Mouse (Mus musculus) forebrain, postnatal 0 days (tissue): ENCODE data around the gene Use1. TPM values are rescaled to one million over a fixed set of nuclear protein-coding genes. Genes with fewer than 3 reads are reported as not detected.
A peak's percentile ranks its signal among the peaks of the same experiment; 100 is the strongest.

Experiments
- ATAC-seq: fragments of 200-750 bp; cut with Nextera tagmentation; 2 replicates; pipeline ENCODE4 v1.8.0; 2017; ENCODE audit warnings: mild to moderate bottlenecking, moderate library complexity
- DNase-seq: peaks from one replicate; pipeline ENCODE4 v3.0.0-alpha.2; 2015
- H3K27ac ChIP-seq: fragments of 300-500 bp; sonication (generic); 2 replicates; pipeline ENCODE4 v1.5.1; 2014; ENCODE audit warnings: low read depth, mild to moderate bottlenecking, antibody characterized with exemption, low read length, moderate library complexity, mixed read lengths
- H3K27me3 ChIP-seq: fragments of 300-500 bp; sonication (generic); 2 replicates; pipeline ENCODE4 v1.6.1; 2014; ENCODE audit warnings: mild to moderate bottlenecking, low read length, mixed read lengths; ENCODE audit not compliant: insufficient read depth
- H3K36me3 ChIP-seq: fragments of 300-500 bp; sonication (generic); 2 replicates; pipeline ENCODE4 v1.6.1; 2014; ENCODE audit warnings: mild to moderate bottlenecking, moderate library complexity; ENCODE audit not compliant: insufficient read depth
- H3K4me1 ChIP-seq: fragments of 300-500 bp; sonication (generic); 2 replicates; pipeline ENCODE4 v1.6.1; 2014; ENCODE audit warnings: antibody characterized with exemption; ENCODE audit not compliant: insufficient read depth
- H3K4me2 ChIP-seq: fragments of 300-500 bp; sonication (generic); 2 replicates; pipeline ENCODE4 v1.6.1; 2014; ENCODE audit warnings: low read depth, mild to moderate bottlenecking, moderate library complexity
- H3K4me3 ChIP-seq: fragments of 300-500 bp; sonication (generic); 2 replicates; pipeline ENCODE4 v1.5.1; 2014; ENCODE audit warnings: low read depth, low read length, mixed read lengths
- H3K9ac ChIP-seq: fragments of 300-500 bp; sonication (generic); 2 replicates; pipeline ENCODE4 v1.6.1; 2014; ENCODE audit warnings: mild to moderate bottlenecking
- H3K9me3 ChIP-seq: fragments of 300-500 bp; sonication (generic); 2 replicates; pipeline ENCODE4 v1.6.1; 2016; ENCODE audit warnings: low read length
- CTCF ChIP-seq: sonication (generic); IDR thresholded peaks from 2 replicates; pipeline ENCODE4 v1.5.1; 2016; ENCODE audit warnings: antibody characterized with exemption, control low read depth, low read depth
- WGBS: fragments of 180-500 bp; shearing (Covaris S2); extraction: QIAGEN DNeasy Blood & Tissue Kit; methylation state at CpG from one replicate; pipeline ENCODE4 v1.1.7; 2014; 5-methylcytosine and 5-hydroxymethylcytosine counted together
- polyA plus RNA-seq: library from polyadenylated mRNA; unstranded; fragments of >200 nt; fragmentation: Nextera tagmentation; extraction: Ambion mirVana; gene quantifications from 2 replicates; pipeline ENCODE4 v1.2.1, GENCODE M21; 2015
- total RNA-seq: library from RNA; depleted of rRNA; stranded (reverse); fragments of >200 nt; gene quantifications from 2 replicates; pipeline ENCODE4 v1.2.3, GENCODE M21; 2014

Use1 gene
- total and polyA plus RNA-seq, 2 experiments from 2014 or later: 124 to 148 TPM

- ATAC-seq (no peak), DNase-seq (no peak)
- Histone ChIP-seq H3K27me3 (no peaks in the 10 kb centered on the region), H3K9ac (no peak overlapping the region), H3K4me1 (peaks cover 6% of the 10 kb centered on the region), H3K4me3 (no peak overlapping the region), H3K9me3 (no peaks in the 10 kb centered on the region), H3K36me3 (peaks cover 7% of the 10 kb centered on the region), H3K4me2 (no peak overlapping the region), H3K27ac (no peak overlapping the region)
- no peak for TF ChIP-seq CTCF
- 77% methylated on average over 7 of the region's 7 CpGs for WGBS
Measured at GRCm38 (mm10) chr8:71394481-71394880, 27.8 kb downstream of the Use1 start.

GRCm38 (mm10) chr8:71395071-71395470 is 28.4 kb downstream of the Use1 start:
- no peak for ATAC-seq
- H3K9ac ChIP-seq: no peak overlapping the region

GRCm38 (mm10) chr8:71395629-71396028 is 29.0 kb downstream of the Use1 start, which contains the start of gene Ushbp1:
Ushbp1 (minus strand) TSS chr8:71395802.
- Histone ChIP-seq H3K27ac (peak within 1 kb of the TSS; percentile 60), H3K9ac (no peak within 1 kb of the TSS; the same call in 1 of the 2 replicates), H3K9me3 (no peaks in the 10 kb centered on the region), H3K36me3 (peaks cover 7% of the 10 kb centered on the region), H3K4me1 (peaks cover 6% of the 10 kb centered on the region), H3K27me3 (no peaks in the 10 kb centered on the region), H3K4me2 (peak within 1 kb of the TSS; percentile 49), H3K4me3 (peak within 1 kb of the TSS; percentile 73)
- TF ChIP-seq CTCF: no peak
- ATAC-seq (no peak), DNase-seq (no peak)
- 89% methylated on average over 9 of the region's 9 CpGs for WGBS

More at GRCm38 (mm10) chr8:71395071-71395470, 28.4 kb downstream of the Use1 start:
- no peak overlapping the region for H3K27ac ChIP-seq
- peaks cover 6% of the 10 kb centered on the region for H3K4me1 ChIP-seq
- peaks cover 7% of the 10 kb centered on the region for H3K36me3 ChIP-seq
- no peak overlapping the region for H3K4me3 ChIP-seq
- DNase-seq: no peak
- no peak overlapping the region for H3K4me2 ChIP-seq
- TF ChIP-seq CTCF: no peak
- H3K9me3 ChIP-seq: no peaks in the 10 kb centered on the region
- 91% methylated on average over 10 of the region's 10 CpGs for WGBS
- no peaks in the 10 kb centered on the region for H3K27me3 ChIP-seq

GRCm38 (mm10) chr8:71396639-71397305 is 30.1 kb downstream of the Use1 start, which contains the start of gene Babam1:
Babam1 (plus strand) TSS chr8:71396861.
- H3K36me3 ChIP-seq: peaks cover 7% of the 10 kb centered on the region
- peak within 1 kb of the TSS; percentile 73 for H3K4me3 ChIP-seq
- peak within 1 kb of the TSS; percentile 60 for H3K27ac ChIP-seq
- H3K9ac ChIP-seq: peak within 1 kb of the TSS; percentile 68
- peaks cover 6% of the 10 kb centered on the region for H3K4me1 ChIP-seq
- 1% methylated on average over 34 of the region's 34 CpGs for WGBS
- ATAC-seq (peak; percentile 100), DNase-seq (peak; percentile 96)
- no peaks in the 10 kb centered on the region for H3K9me3 ChIP-seq
- H3K27me3 ChIP-seq: no peaks in the 10 kb centered on the region
- 0 out of 2 replicates have a peak, but pooled peaks have one; percentile 8 for TF ChIP-seq CTCF
- H3K4me2 ChIP-seq: peak within 1 kb of the TSS; percentile 86

GRCm38 (mm10) chr8:71397701-71398100 is 31.1 kb downstream of the Use1 start:
- Histone ChIP-seq H3K27me3 (no peaks in the 10 kb centered on the region), H3K4me3 (no peak overlapping the region), H3K4me1 (peaks cover 6% of the 10 kb centered on the region), H3K9me3 (no peaks in the 10 kb centered on the region), H3K27ac (no peak overlapping the region), H3K9ac (no peak overlapping the region), H3K4me2 (peak overlapping the region; percentile 86; the same call in 1 of the 2 replicates), H3K36me3 (peaks cover 7% of the 10 kb centered on the region)
- no peak for TF ChIP-seq CTCF
- ATAC-seq: no peak
- WGBS: 83% methylated on average over 12 of the region's 12 CpGs
- DNase-seq: no peak

- H3K27me3 ChIP-seq: no peaks in the 10 kb centered on the region
- no peaks in the 10 kb centered on the region for H3K9me3 ChIP-seq
- no peak overlapping the region for H3K9ac ChIP-seq
- no peak overlapping the region for H3K4me3 ChIP-seq
- 94% methylated on average over 2 of the region's 2 CpGs for WGBS
- TF ChIP-seq CTCF: no peak
- DNase-seq: no peak
- peaks cover 6% of the 10 kb centered on the region for H3K4me1 ChIP-seq
- peaks cover 10% of the 10 kb centered on the region for H3K36me3 ChIP-seq
- no peak overlapping the region for H3K27ac ChIP-seq
- ATAC-seq: no peak
- H3K4me2 ChIP-seq: no peak overlapping the region
Measured at GRCm38 (mm10) chr8:71400826-71401225, 34.2 kb downstream of the Use1 start.

- Histone ChIP-seq H3K9me3 (no peaks in the 10 kb centered on the region), H3K27ac (no peak overlapping the region), H3K4me3 (no peak overlapping the region), H3K9ac (no peak overlapping the region), H3K27me3 (no peaks in the 10 kb centered on the region), H3K4me2 (no peak overlapping the region), H3K36me3 (peaks cover 10% of the 10 kb centered on the region), H3K4me1 (peaks cover 12% of the 10 kb centered on the region)
- no peak for DNase-seq
- ATAC-seq: no peak
- TF ChIP-seq CTCF: no peak
Measured at GRCm38 (mm10) chr8:71401454-71401853, 34.8 kb downstream of the Use1 start.
